ENCODE assay signal across 7 mouse cellular contexts in genomic region chr5:101700607-101701006, GRCm38 (mm10). TPM values are rescaled to one million over a fixed set of nuclear protein-coding genes. Genes with fewer than 3 reads are reported as not detected.
DNase-seq lines count a peak whose midpoint lies in the region; TF ChIP-seq lines count a peak whose summit lies in the region.

No protein-coding gene starts in this region.

- no peak overlapping the region for H3K4me3 ChIP-seq in E14TG2a.4 (replicated peaks; ENCODE audit: low read length)

- H3K27me3 ChIP-seq in E14TG2a.4 (ENCODE audit: insufficient read depth, low read length), result peaks cover 14% of the 10 kb centered on the region

- peak; percentile 62 for TF ChIP-seq CTCF in E14TG2a.4 (conservative IDR thresholded peaks at IDR 0.05; ENCODE audit: low read length)

- no peaks in the 10 kb centered on the region for H3K9me3 ChIP-seq in E14TG2a.4 (ENCODE audit: low read length)

- no peaks in the 10 kb centered on the region for H3K36me3 ChIP-seq in E14TG2a.4 (ENCODE audit: insufficient read depth, low read length)

- H3K4me1 ChIP-seq in E14TG2a.4 (replicated peaks; ENCODE audit: low read depth, low read length), result peaks cover 18% of the 10 kb centered on the region

- peak; percentile 55 for DNase-seq in layer of hippocampus, adult 11-12 months (ENCODE audit: low spot score)
- DNase-seq in layer of hippocampus, postnatal 36 days, result no peak
- peak; percentile 10 for DNase-seq in Muller cell, postnatal 12 days (ENCODE audit: inconsistent ontology term)
- DNase-seq in hindlimb bud, embryonic 11.5 days (ENCODE audit: extremely low spot score, low read depth, low spot score), result peak; percentile 26
- DNase-seq in retina, postnatal 7 days (ENCODE audit: low read depth, low spot score), result peak; percentile 28
- DNase-seq in urinary bladder, adult 18-20 months (ENCODE audit: low spot score in 2 of 2), result no peak

RNA-seq across cellular contexts. Expression of gene Nkx6-1, which starts 35.8 kb away (rescaled TPM):
- total RNA-seq in layer of hippocampus, postnatal 36 days (2021), result under 1 TPM; 0.30 to 0.42 TPM

Comparison
In these comparisons a context has a peak if more than half of its experiments do, and no peak if none do; other contexts are left out.
1. DNase-seq: peak in layer of hippocampus, adult 11-12 months (single experiment), Muller cell, postnatal 12 days (single experiment), hindlimb bud, embryonic 11.5 days (single experiment) and retina, postnatal 7 days (single experiment); none in layer of hippocampus, postnatal 36 days (0 of 2) and urinary bladder, adult 18-20 months (0 of 2).